Mouse (Mus musculus): ENCODE results near the gene Fam24b. TPM values are rescaled to one million over a fixed set of nuclear protein-coding genes. Genes with fewer than 3 reads are reported as not detected.

Gene Fam24b
- polyA plus RNA-seq, 1 experiment from 2014 or later = not detected

DNA sequence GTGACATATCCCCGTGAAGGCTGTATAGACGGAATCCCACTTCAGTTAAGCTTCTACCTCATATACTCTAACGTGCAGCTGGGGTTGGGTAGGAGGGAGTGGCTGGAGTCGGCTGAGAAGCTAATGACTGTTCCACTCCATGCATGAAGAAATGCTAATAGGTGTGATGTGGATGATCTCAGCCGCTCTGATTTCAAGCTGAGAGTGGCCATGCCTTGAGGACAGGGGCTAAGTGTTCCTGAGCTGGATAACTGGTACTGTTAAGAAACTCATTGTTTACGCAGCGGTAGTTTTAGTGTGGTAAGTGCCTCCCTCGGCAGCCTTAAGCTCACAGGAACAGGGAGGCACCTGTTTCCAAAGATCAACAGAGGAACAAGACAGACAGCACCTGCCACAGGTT, 26.0 kb downstream of the Fam24b start:
- Histone ChIP-seq H3K4me1 (replicated peaks; ENCODE audit: insufficient read depth, low read length) (no peaks in the 10 kb centered on the region), H3K27me3 (ENCODE audit: insufficient read depth, low read length) (no peaks in the 10 kb centered on the region), H3K9ac (ENCODE audit: low read depth, low read length) (no peak overlapping the region), H3K4me2 (ENCODE audit: low read length) (no peak overlapping the region), H3K36me3 (ENCODE audit: insufficient read depth, low read length) (no peaks in the 10 kb centered on the region), H3K27ac (no peak overlapping the region), H3K9me3 (replicated peaks; ENCODE audit: low read length) (no peaks in the 10 kb centered on the region), H3K4me3 (replicated peaks; ENCODE audit: low read depth, low read length) (no peak overlapping the region)
- no peak for TF ChIP-seq CTCF (IDR thresholded peaks at IDR 0.05; ENCODE audit: low read depth)
- no peak for DNase-seq (ENCODE audit: low spot score)
- ATAC-seq (replicated peaks; ENCODE audit: low FRiP score, low read depth) = no peak
- WGBS = 57% methylated on average over 8 of the region's 8 CpGs

- Histone ChIP-seq H3K4me3 (replicated peaks; ENCODE audit: low read depth, low read length) (no peak overlapping the region), H3K4me1 (replicated peaks; ENCODE audit: insufficient read depth, low read length) (no peaks in the 10 kb centered on the region), H3K9me3 (replicated peaks; ENCODE audit: low read length) (no peaks in the 10 kb centered on the region), H3K9ac (ENCODE audit: low read depth, low read length) (no peak overlapping the region), H3K27ac (no peak overlapping the region), H3K36me3 (ENCODE audit: insufficient read depth, low read length) (no peaks in the 10 kb centered on the region), H3K4me2 (ENCODE audit: low read length) (no peak overlapping the region), H3K27me3 (ENCODE audit: insufficient read depth, low read length) (no peaks in the 10 kb centered on the region)
- ATAC-seq (replicated peaks; ENCODE audit: low FRiP score, low read depth) (no peak), DNase-seq (ENCODE audit: low spot score) (peak; percentile 7)
- WGBS = 77% methylated on average over 8 of the region's 8 CpGs
- TF ChIP-seq CTCF (IDR thresholded peaks at IDR 0.05; ENCODE audit: low read depth) = peak; percentile 44; the same call in 1 of the 2 replicates
These were observed 32.2 kb downstream of the Fam24b start for GRCm38 (mm10) chr7:131297151-131297550.

Other genes with a start within 250 kb of the Fam24b start
- gene 4933402N03Rik, start 183.2 kb downstream of the Fam24b start, polyA plus RNA-seq (2015; fragmentation: Nextera tagmentation; extraction: Ambion mirVana) = not detected in 2 replicates
- gene 5430419D17Rik, start 155.1 kb downstream of the Fam24b start, polyA plus RNA-seq (2015; fragmentation: Nextera tagmentation; extraction: Ambion mirVana) = not detected in 2 replicates
- gene Cuzd1, start 7.2 kb downstream of the Fam24b start, polyA plus RNA-seq (2015; fragmentation: Nextera tagmentation; extraction: Ambion mirVana) = not detected in 2 replicates
- gene Fam24a, start 4.3 kb upstream of the Fam24b start, polyA plus RNA-seq (2015; fragmentation: Nextera tagmentation; extraction: Ambion mirVana) = not detected in 2 replicates
- gene 2310057M21Rik, start 33.2 kb upstream of the Fam24b start, polyA plus RNA-seq (2015; fragmentation: Nextera tagmentation; extraction: Ambion mirVana) = 15.0 and 16.9 TPM in 2 replicates
- 64.2 and 64.6 TPM in 2 replicates for gene Pstk, start 41.6 kb upstream of the Fam24b start, polyA plus RNA-seq (2015; fragmentation: Nextera tagmentation; extraction: Ambion mirVana)
- 11.9 and 13.8 TPM in 2 replicates for gene Ikzf5, start 81.0 kb upstream of the Fam24b start, polyA plus RNA-seq (2015; fragmentation: Nextera tagmentation; extraction: Ambion mirVana)
- gene Acadsb, start 81.1 kb upstream of the Fam24b start, polyA plus RNA-seq (2015; fragmentation: Nextera tagmentation; extraction: Ambion mirVana) = 101 and 112 TPM in 2 replicates
- 0.22 TPM in 1 of 2 replicates, not detected in the other for gene Hmx3, start 213.4 kb upstream of the Fam24b start, polyA plus RNA-seq (2015; fragmentation: Nextera tagmentation; extraction: Ambion mirVana)
- gene Hmx2, start 219.3 kb upstream of the Fam24b start, polyA plus RNA-seq (2015; fragmentation: Nextera tagmentation; extraction: Ambion mirVana) = 4.8 and 6.1 TPM in 2 replicates
- 136 and 142 TPM in 2 replicates for gene Bub3, start 230.7 kb upstream of the Fam24b start, polyA plus RNA-seq (2015; fragmentation: Nextera tagmentation; extraction: Ambion mirVana)